Mouse (Mus musculus) forebrain, embryonic 14.5 days (tissue): Measurements from ENCODE around the gene Umad1. TPM values are rescaled to one million over a fixed set of nuclear protein-coding genes. Genes with fewer than 3 reads are reported as not detected.
A peak's percentile ranks its signal among the peaks of the same experiment; 100 is the strongest.

Source experiments
- ATAC-seq: fragments of 200-750 bp; cut with Nextera tagmentation; 2 replicates; pipeline ENCODE4 v1.8.0; 2017; ENCODE audit warnings: mild to moderate bottlenecking, moderate library complexity
- DNase-seq: peaks from one replicate; pipeline ENCODE4 v3.0.0-alpha.2; 2015; ENCODE audit warnings: low spot score
- H3K27ac ChIP-seq: fragments of 300-500 bp; sonication (generic); 2 replicates; pipeline ENCODE4 v1.5.1; 2014; ENCODE audit warnings: low read depth, mild to moderate bottlenecking, control low read depth, low read length, moderate library complexity
- H3K27me3 ChIP-seq: fragments of 300-500 bp; sonication (generic); replicated peaks from 2 replicates; pipeline ENCODE4 v1.6.1; 2014; ENCODE audit warnings: low read length, control low read depth, mixed read lengths; ENCODE audit not compliant: control insufficient read depth, insufficient read depth
- H3K36me3 ChIP-seq: fragments of 300-500 bp; sonication (generic); 2 replicates; pipeline ENCODE4 v1.6.1; 2014; ENCODE audit warnings: low read length, control low read depth; ENCODE audit not compliant: control insufficient read depth, insufficient read depth
- H3K4me1 ChIP-seq: fragments of 300-500 bp; sonication (generic); 2 replicates; pipeline ENCODE4 v1.6.1; 2014; ENCODE audit warnings: antibody characterized with exemption, low read length, control low read depth; ENCODE audit not compliant: control insufficient read depth, insufficient read depth
- H3K4me2 ChIP-seq: fragments of 300-500 bp; sonication (generic); 2 replicates; pipeline ENCODE4 v1.6.1; 2014; ENCODE audit warnings: mild to moderate bottlenecking, control low read depth, low read length
- H3K4me3 ChIP-seq: fragments of 300-500 bp; sonication (generic); 2 replicates; pipeline ENCODE4 v1.5.1; 2014; ENCODE audit warnings: low read depth, low read length, control low read depth
- H3K9ac ChIP-seq: fragments of 300-500 bp; sonication (generic); 2 replicates; pipeline ENCODE4 v1.6.1; 2014; ENCODE audit warnings: mild to moderate bottlenecking, low read length, control low read depth, moderate library complexity
- H3K9me3 ChIP-seq: fragments of 300-500 bp; sonication (generic); replicated peaks from 2 replicates; pipeline ENCODE4 v1.6.1; 2016; ENCODE audit warnings: low read length, control low read depth, mixed read lengths; ENCODE audit not compliant: control insufficient read depth
- WGBS: fragments of 180-500 bp; shearing (Covaris S2); extraction: QIAGEN DNeasy Blood & Tissue Kit; methylation state at CpG from one replicate; pipeline ENCODE4 v1.1.7; 2014; 5-methylcytosine and 5-hydroxymethylcytosine counted together
- polyA plus RNA-seq: library from polyadenylated mRNA; unstranded; fragments of >200 nt; fragmentation: Nextera tagmentation; extraction: Ambion mirVana; gene quantifications from 2 replicates; pipeline ENCODE4 v1.2.1, GENCODE M21; 2014

Gene Umad1
- polyA plus RNA-seq, 1 experiment from 2014 or later, result 40.6 TPM

DNA sequence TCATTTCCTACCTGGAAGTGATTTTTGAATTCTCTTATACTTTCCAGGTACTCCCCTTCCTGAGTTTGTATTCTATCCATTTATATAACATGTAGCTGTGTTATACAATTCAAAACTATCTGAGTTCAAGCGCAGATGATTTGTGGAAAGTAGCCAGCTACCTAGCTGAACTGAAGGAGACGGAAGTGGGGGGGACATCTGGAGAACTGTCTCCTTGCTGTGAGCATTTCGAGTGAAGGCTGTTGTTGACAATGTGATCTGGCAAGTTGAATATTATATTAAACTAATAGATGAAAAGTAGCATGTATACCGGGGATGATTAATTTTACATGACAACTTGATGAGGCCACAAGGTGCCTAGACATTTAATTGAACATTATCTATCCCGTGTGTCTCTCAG lies 196.5 kb downstream of the Umad1 start:
- H3K4me2 ChIP-seq, result no peak overlapping the region
- ATAC-seq, result no peak
- H3K9ac ChIP-seq, result no peak overlapping the region
- no peaks in the 10 kb centered on the region for H3K9me3 ChIP-seq
- H3K4me1 ChIP-seq, result no peaks in the 10 kb centered on the region
- no peak overlapping the region for H3K27ac ChIP-seq
- no peak for DNase-seq
- H3K27me3 ChIP-seq, result no peaks in the 10 kb centered on the region
- H3K4me3 ChIP-seq, result no peak overlapping the region
- H3K36me3 ChIP-seq, result no peaks in the 10 kb centered on the region
- 90% methylated on average over 5 of the region's 5 CpGs for WGBS

GRCm38 (mm10) chr6:8458596-8458995 lies 199.5 kb downstream of the Umad1 start:
- ATAC-seq (no peak), DNase-seq (no peak)
- WGBS, result 81% methylated on average over 4 of the region's 4 CpGs
- Histone ChIP-seq H3K4me1 (no peaks in the 10 kb centered on the region), H3K9me3 (no peaks in the 10 kb centered on the region), H3K27me3 (no peaks in the 10 kb centered on the region), H3K9ac (no peak overlapping the region), H3K4me3 (no peak overlapping the region), H3K36me3 (no peaks in the 10 kb centered on the region), H3K4me2 (no peak overlapping the region), H3K27ac (no peak overlapping the region)

GRCm38 (mm10) chr6:8462447-8462846 lies 203.4 kb downstream of the Umad1 start:
- Histone ChIP-seq H3K9ac (no peak overlapping the region), H3K36me3 (no peaks in the 10 kb centered on the region), H3K27ac (no peak overlapping the region), H3K4me1 (peaks cover 4% of the 10 kb centered on the region), H3K27me3 (no peaks in the 10 kb centered on the region), H3K9me3 (no peaks in the 10 kb centered on the region), H3K4me3 (no peak overlapping the region), H3K4me2 (no peak overlapping the region)
- WGBS, result 96% methylated on average over 2 of the region's 2 CpGs
- DNase-seq (no peak), ATAC-seq (no peak)

- no peak overlapping the region for H3K27ac ChIP-seq
- peaks cover 12% of the 10 kb centered on the region for H3K4me1 ChIP-seq
- no peaks in the 10 kb centered on the region for H3K27me3 ChIP-seq
- H3K4me2 ChIP-seq, result no peak overlapping the region
- ATAC-seq (no peak), DNase-seq (no peak)
- H3K9me3 ChIP-seq, result no peaks in the 10 kb centered on the region
- H3K36me3 ChIP-seq, result no peaks in the 10 kb centered on the region
- H3K9ac ChIP-seq, result no peak overlapping the region
- WGBS, result 83% methylated on average over 1 of the region's 1 CpGs
- H3K4me3 ChIP-seq, result no peak overlapping the region
Measured at GRCm38 (mm10) chr6:8465388-8465787, 206.3 kb downstream of the Umad1 start.

DNA sequence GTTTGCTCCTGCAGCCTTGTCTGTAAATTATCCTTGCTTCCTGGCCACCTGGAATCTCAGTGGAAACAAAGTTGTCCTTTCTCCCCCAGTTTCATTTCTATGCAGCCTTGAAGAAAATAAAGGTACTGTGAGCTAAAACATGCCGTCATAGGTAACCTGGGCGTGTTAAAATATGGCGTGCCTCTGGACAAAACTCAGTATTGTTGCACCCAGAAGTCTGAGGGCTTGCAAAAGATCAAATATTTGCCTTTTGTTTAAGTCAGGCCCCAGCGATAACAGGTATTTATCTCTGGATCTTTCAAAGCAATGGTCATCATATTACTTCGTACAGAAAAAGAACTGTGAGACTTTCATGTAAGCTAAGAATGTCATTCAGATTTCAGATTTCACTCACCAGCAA lies 206.9 kb downstream of the Umad1 start:
- 85% methylated on average over 5 of the region's 5 CpGs for WGBS
- H3K4me3 ChIP-seq, result no peak overlapping the region
- H3K9me3 ChIP-seq, result no peaks in the 10 kb centered on the region
- no peak overlapping the region for H3K9ac ChIP-seq
- no peak overlapping the region for H3K4me2 ChIP-seq
- DNase-seq (no peak), ATAC-seq (no peak)
- no peaks in the 10 kb centered on the region for H3K27me3 ChIP-seq
- H3K36me3 ChIP-seq, result no peaks in the 10 kb centered on the region
- H3K27ac ChIP-seq, result no peak overlapping the region
- peaks cover 12% of the 10 kb centered on the region for H3K4me1 ChIP-seq

DNA sequence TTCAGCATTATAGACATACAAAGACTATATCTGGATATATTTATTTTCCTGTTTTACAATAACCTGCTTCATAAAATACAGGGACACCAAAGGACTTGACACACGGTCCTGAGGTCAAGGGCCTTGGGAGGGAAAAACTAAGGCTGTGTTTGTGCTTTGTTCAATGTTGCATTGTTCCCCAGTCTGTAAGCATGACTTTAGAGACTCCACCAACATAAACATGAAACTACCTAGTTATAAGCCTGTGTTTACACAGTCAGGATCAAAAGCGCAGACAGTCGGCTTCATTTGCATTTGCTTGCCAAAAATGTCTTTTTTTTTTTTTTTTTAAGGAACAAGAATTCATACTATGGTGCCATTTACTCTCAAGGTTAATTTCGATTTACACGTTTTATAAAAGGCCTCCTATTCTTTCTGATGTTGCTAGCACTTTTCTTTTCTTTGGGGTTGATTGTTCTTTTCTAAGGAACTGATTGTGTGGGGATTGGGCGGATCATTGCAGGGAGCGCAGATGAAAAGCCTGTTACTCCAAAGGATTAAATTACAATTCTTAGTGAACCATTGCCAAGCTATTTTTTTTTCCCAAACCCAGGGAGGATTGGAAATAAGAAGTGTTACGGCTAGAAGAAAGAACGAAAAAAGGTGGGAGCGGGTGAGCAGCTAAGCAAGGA lies 208.7 kb downstream of the Umad1 start:
- no peak overlapping the region for H3K9ac ChIP-seq
- H3K4me1 ChIP-seq, result peaks cover 12% of the 10 kb centered on the region
- WGBS, result 8% methylated on average over 10 of the region's 10 CpGs
- no peak overlapping the region for H3K4me2 ChIP-seq
- H3K9me3 ChIP-seq, result no peaks in the 10 kb centered on the region
- ATAC-seq, result peak; percentile 32; the same call in 1 of the 2 replicates
- H3K27me3 ChIP-seq, result no peaks in the 10 kb centered on the region
- H3K27ac ChIP-seq, result no peak overlapping the region
- peak; percentile 65 for DNase-seq
- no peak overlapping the region for H3K4me3 ChIP-seq
- no peaks in the 10 kb centered on the region for H3K36me3 ChIP-seq

GRCm38 (mm10) chr6:8469918-8470317 lies 210.8 kb downstream of the Umad1 start:
- peaks cover 12% of the 10 kb centered on the region for H3K4me1 ChIP-seq
- no peaks in the 10 kb centered on the region for H3K36me3 ChIP-seq
- no peak overlapping the region for H3K9ac ChIP-seq
- H3K4me3 ChIP-seq, result no peak overlapping the region
- H3K27ac ChIP-seq, result no peak overlapping the region
- H3K4me2 ChIP-seq, result no peak overlapping the region
- H3K9me3 ChIP-seq, result no peaks in the 10 kb centered on the region
- H3K27me3 ChIP-seq, result no peaks in the 10 kb centered on the region
- 93% methylated on average over 3 of the region's 3 CpGs for WGBS
- ATAC-seq (no peak), DNase-seq (no peak)

- Histone ChIP-seq H3K9me3 (no peaks in the 10 kb centered on the region), H3K27ac (no peak overlapping the region), H3K9ac (no peak overlapping the region), H3K27me3 (no peaks in the 10 kb centered on the region), H3K4me2 (no peak overlapping the region), H3K4me1 (peaks cover 11% of the 10 kb centered on the region), H3K36me3 (no peaks in the 10 kb centered on the region), H3K4me3 (no peak overlapping the region)
- WGBS, result 89% methylated on average over 3 of the region's 3 CpGs
- ATAC-seq (no peak), DNase-seq (no peak)
Measured at GRCm38 (mm10) chr6:8472125-8472524, 213.0 kb downstream of the Umad1 start.

DNA sequence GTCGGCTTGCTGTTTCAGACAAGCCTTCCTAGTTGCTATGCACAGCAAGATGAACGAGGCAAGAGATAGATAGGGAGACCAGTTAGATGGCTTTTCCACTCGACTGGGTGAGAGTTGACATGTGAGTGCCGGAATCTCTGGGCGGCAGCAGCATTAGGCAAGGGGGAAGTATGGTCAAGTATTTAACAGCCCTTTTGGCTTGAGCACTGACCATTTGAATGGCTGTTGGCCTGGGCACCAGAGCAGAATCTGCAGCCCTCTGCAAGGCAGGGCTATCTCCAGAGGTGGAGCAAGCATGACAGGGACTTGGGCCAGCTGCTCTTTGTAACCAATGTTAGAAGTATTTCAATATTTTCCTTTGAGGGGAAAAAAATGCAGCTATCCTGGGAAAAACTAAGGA lies 213.8 kb downstream of the Umad1 start:
- no peak for ATAC-seq

More for the DNA sequence above, 213.8 kb downstream of the Umad1 start:
- Histone ChIP-seq H3K4me3 (no peak overlapping the region), H3K9me3 (no peaks in the 10 kb centered on the region), H3K9ac (no peak overlapping the region), H3K36me3 (no peaks in the 10 kb centered on the region), H3K27ac (no peak overlapping the region), H3K4me2 (no peak overlapping the region), H3K4me1 (peaks cover 3% of the 10 kb centered on the region; the same call in 1 of the 2 replicates), H3K27me3 (no peaks in the 10 kb centered on the region)
- WGBS, result 80% methylated on average over 5 of the region's 5 CpGs
- no peak for DNase-seq
